Mouse (Mus musculus) cerebellum, adult 18-20 months (tissue): ENCODE data around the gene Pnpla1.

Experiments
- DNase-seq, 2 experiments: peaks; one replicate each; pipeline ENCODE4 v3.0.0; 2021

Pnpla1 gene

DNA sequence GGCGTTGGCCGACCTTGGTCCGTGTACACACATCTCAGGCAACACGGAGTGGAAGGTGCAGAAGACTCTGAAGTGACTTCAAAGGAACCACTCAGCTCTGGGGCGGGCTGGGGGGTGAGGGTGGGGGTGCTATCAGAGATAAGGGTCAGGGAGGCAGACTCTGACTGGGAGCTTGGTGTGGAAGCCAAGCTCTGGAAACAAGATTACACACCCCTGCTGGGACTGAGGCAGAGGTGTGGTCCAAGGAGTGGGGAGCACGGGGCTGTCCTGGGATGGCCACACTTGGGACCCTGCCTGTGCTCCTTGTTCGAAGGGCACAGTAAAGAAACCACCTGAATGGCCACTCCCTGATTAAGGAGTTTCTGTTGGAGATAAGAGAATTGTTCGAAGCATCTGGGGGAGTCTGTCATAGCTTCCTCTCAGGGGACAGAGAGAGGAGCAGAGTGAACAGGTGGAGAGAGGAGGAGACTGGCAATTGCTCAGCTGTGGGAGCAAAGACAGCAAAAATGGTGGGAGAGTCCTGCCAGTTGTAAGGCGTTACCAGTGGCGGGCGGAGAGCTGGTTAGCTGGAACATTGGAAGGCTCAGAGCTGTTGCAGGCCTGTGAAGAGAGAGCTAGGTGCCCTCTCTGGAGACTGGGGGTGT is 11.1 kb upstream of the Pnpla1 start:
- no peak for DNase-seq

DNA sequence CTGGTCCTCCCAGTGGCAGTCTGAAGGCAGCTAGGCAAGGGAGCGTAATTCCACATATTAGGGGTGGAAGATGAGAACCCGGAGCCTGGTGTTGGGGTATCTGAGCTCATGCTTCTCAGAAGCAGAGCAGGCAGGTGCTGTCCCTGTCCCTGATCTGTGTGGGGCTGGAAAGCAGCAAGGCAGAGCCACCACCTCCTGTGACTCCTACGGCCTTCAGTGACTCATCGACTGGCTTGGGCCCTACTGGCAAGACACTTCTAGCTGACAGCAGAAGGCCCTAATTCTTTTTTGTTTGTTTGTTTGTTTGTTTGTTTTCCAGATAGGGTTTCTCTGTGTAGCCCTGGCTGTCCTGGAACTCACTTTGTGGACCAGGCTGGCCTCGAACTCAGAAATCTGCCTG is 7.7 kb upstream of the Pnpla1 start:
- DNase-seq: no peak

DNA sequence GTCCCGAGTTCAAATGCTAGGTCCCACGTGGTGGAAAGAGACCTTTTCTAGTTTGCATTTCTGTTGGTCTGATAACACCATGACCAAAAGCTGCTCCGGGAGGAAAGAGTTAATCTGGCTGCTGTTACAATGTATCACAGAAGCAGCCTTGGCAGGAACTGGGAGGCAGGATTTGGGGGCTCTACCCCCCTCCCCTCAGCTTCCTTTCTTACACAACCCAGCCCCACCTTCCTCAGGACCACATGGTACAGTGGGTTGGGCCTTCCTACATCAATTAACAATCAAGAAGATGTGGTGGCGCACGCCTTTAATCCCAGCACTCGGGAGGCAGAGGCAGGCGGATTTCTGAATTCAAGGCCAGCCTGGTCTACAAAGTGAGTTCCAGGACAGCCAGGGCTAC is 3.8 kb upstream of the Pnpla1 start:
- no peak for DNase-seq

DNA sequence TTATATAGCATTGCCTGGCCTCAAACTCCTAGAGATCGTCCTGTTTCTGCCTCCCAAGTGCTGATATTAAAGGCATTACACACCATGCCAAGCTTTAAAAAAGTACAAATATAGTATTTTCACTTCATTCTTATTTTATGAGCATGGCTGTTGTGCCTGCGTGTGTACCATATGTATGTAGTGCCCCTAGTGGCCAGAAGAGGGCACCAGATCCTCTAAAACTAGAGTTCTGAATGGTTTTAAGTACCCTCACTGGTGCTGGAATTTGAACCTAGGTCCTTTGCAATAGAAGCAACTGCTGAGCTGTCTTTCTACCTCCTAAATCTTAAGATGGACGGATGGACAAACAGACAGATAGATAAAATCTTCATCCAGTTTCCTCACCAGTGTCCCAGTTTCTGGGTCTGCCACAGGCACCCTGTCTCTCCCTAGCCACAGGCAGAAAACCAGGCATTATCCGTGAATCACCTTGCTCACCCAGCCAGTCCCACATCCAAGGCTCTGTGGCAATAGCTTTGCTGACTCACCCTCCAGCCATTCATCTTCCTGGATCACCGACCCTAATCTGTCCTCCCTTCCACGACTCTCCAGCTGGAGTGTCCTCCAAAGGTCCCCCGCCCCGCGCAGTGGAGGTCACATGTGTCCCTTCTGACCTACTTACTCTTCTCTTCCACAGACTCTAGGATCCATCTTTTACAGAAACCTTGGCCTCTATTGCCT is 2.9 kb upstream of the Pnpla1 start:
- DNase-seq: no peak

DNA sequence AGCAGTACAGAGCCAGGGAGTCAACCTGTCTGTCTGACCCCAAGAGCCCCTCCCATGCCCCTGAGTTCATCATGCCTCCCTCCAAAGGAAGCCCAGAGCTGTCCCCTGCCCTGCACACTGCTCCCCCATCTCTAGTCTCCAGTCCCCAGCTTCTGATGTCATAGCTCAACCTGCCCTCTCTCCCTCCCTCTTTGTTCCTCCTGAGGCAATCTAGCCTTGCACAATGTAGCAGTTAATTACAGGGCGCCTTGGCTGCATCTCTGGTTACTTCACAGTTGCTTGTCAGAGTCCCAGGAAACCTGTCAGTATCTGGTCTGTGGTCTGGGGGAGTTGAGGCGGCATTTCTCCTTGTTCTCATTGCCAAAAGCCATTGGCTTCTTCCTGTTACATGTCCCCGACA is 2.2 kb upstream of the Pnpla1 start:
- DNase-seq: no peak

DNA sequence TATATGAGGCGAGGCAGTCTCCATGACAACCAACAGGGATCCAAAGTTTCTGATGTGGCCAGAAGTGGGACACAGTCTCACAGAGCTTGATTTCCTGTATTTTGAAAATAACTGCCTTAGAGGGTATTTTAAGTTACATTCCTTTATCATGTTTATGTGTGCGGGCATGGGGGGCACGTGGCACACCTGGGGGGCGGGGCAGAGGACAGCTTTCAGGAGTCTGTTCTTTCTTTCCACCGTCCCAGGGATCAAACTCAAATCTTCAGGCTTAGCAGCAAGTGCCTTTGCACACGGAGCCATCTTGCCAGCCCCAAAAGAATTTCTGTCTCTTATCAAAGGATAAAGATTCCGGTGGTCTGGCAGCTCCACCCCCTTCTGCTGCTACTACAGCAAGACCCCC is 5.7 kb downstream of the Pnpla1 start:
- DNase-seq: no peak

DNA sequence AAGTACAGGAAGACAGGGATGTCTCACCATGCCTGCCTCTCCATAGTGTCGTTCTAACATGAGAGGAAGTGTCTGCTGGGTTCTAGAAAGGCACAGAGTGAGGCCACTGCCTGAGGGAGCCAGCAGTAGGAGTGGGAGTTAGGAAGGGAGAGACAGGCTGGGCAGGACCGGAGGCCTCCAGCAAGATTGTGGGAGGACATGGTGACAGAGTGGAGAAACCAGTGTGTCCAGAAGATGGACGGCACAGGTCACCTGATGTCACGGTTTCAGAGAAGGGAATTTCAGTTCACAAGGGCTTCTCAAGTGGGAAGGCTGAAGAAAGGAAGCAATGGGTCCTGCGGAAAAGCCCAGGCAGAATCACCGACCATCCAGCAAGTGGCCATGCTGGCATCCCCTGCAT is 6.3 kb downstream of the Pnpla1 start:
- DNase-seq: no peak

DNA sequence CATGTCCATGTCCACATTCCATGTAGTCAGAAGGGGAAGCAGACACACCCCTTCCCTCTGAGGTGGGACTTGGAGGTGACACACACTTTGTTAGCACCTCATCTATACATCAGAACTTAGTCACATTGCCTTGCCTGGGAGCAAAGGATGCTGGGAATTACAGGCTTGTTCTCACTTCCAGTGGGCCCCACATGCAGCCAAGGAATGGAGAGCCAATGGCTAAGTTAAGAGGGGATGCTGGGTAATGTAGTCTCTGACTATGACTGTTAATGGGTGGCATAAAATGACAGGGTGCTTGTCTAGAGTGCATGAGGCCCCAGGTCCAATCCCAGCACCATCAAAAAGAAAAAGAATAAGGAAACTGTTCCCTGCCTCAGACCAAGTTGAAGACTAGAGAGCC is 8.7 kb downstream of the Pnpla1 start:
- no peak for DNase-seq

DNA sequence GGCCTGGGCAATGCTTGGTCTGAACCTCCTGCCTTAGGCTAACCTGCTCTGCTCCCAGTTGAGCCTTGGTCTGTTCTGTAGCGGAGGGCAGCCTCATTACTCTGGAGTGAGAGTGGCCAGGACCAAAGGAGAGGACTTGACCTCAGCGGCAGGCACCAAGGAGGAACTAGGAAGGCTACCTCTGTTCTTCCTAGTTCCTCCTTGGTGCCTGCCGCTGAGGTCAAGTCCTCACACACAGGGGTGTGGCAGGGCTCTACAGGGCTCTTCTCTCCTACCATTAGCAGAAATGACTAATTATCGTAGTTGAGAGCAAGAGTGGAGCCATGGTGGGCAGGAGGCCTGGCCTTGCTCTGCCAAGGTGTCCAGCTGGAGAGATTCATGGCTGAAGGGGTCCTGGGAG is 9.2 kb downstream of the Pnpla1 start:
- DNase-seq: no peak

DNA sequence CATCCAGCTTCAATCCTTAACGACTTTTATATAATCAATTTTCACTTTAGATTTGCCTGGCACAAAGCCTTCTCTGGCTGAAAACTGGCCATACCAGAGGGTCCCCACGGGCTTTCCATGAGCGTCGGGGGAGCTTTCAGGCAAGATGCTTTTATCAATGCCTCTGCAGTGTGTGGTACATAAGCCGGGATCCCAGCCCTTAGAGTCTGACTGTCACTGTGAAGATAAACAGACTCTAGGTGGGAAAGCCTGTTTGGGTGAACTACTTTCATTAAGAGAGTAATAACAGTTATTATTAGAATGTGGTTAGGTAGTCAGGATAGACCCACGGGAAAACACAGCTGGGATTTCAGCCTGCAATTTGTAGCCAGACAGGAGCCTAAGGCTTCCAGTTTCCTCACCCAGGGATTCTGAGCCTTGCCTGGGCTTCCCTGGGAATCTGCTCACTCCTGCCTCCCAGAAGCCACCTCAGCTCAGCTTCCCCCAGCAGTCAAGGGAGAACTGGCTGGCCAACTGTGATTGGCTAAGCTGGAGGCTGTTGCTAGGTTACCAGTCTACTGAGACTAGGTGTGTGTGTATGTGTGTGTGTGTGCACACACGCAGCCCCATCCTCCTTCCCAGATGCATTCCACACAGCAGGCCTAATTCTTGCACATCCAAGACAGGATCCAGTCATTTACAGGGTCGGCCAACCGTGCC is 11.3 kb downstream of the Pnpla1 start:
- DNase-seq: no peak

DNA sequence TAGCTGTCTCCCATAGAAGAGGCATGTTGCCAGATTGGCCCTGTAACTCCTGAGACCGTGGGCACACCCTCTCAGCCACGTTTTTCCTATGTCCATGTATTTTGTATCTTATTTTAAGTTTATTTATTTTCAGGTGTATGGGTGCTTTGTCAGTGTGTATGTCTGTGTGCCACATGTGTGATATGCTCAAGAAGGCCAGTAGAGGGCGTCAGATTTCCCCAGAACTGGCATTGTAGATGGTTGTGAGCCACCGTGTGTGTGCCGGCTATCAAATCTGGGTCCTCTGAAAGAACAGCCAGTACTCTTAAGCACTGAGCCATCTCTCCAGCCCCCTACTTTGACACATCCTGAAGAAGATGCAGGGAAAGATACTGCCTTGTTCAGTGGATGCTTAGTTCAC is 12.2 kb downstream of the Pnpla1 start:
- no peak for DNase-seq

DNA sequence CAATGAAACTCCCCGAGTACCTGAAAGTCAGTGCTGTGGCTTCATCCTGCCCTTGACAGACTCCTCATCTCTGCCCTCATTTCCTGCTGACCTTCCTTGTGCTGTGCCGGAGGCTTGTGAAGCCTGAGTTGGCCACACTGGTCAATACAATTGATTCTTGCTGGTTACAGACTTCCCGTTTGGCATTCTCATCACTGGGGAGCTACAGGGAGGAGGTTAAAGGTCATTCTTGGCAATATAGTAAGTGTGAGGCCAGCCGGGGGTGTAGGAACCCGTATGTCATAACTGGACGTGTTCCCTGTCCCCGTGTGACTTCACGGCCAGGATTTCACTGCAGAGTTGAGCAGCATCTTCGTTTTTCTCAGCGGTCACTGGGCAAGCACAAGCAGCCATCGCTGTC is 13.6 kb downstream of the Pnpla1 start:
- DNase-seq: no peak

DNA sequence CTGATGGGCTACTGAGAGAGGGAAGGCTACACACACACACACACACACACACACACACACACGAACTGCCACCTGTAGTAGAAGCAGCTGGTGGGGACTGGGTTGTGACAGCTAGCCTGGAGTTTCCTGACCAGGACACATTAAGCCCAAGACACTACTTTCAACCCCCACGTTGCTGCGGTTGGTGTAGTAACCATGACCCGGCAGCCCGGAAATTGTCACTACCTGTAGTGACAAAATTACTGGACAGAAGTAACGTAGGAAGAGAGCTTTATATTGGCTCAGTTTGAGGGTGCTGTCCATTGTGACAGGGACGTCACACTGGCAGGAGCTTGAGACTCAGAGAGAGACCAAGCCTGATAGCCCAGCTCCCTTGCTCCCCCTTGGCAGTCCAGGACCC is 14.1 kb downstream of the Pnpla1 start:
- no peak for DNase-seq

DNA sequence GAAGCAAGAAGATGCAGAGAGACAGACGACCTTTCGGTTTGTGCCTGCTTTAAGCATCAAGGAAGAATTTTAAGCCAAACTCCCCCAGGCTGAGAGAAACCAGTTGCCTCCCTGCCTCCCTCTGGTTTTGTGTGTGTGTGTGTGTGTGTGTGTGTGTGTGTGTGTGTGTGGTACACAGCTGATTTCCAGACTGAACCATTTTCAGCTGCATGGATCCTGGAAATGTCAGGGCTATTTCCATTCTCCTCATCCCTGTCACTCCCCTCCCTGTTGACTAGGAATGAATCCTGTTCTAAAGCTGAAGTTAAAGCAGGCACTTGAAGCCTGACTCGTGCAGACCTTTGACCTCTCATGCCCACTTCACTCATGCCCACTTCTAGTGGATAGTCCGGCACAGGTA is 16.0 kb downstream of the Pnpla1 start:
- no peak for DNase-seq

DNA sequence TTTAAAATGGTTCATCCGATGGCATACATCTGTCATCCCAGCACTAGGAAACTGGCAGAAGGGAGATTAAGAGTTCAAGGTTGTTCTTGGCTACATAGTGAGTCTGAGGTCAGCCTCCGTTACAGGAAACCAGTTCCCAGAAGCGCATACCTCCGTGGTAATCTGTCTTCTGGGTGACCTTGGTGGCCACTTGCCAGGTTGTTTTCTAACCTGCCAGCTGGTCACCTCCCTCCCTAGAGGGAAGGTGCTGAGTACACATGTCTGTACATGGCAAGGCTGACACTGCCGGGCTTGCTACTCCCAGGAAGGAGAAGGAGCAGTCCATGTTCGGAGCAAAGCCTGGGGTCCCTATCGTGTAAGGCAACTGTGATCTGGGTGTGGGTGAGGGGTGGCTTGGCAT is 16.6 kb downstream of the Pnpla1 start:
- peak; percentile 25 to 26 for DNase-seq

DNA sequence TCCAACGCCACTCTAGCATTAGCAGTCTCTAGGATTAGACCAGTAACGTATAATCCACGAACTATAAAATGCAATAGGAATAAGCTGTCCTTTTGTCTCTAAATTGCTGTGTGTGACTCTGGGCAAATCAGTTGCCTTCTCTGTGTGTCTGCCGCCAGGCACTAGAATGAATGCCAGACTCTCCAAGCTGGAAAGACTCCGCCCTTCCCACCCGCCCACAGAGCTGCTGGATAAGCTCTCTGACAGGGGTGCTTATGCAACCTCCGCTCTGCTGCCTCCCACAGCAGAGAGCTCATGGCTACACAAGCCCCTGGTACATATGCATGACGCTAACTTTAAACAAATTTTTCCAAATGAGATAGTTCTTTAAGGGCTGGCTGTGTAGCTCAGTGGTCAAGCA is 17.1 kb downstream of the Pnpla1 start:
- peak in 1 of 2 experiments; percentile 18 for DNase-seq

DNA sequence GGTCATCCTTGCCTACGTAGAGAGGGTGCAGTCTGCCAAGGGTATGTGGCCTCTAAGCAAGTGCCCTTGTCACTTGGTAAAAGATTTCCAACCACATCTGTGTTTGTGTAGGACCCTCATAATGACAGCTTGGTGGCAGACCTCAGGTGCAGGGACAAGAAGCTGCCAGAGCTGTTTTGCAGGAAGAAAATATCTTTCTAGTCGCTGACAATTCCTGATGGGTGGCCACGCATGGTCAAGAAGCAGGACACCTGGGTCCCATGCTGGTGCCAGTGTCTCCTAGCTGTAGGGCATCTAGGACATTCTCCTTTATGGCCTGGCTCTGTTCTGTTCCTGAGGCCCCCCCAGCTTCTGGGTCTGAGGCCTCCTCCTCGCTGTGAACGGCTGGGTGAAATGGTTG is 18.1 kb downstream of the Pnpla1 start:
- no peak for DNase-seq

DNA sequence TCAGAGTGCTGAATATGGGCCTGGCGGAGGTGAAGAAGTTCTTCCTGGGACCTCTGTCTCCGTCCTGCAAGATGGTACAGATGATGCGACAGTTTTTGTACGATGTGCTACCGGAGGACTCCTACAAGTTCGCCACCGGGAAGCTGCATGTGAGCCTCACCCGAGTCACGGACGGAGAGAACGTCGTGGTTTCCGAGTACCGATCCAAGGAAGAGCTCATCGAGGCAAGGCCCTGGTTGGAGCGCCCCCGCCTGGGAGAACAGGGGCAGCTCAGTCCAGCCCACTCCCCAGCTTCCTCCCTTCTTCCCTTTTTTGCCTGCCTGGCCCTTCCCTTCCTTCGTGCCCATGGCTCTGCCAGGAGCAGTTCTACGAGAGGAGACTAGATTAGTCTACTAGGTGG is 18.6 kb downstream of the Pnpla1 start:
- DNase-seq: no peak

DNA sequence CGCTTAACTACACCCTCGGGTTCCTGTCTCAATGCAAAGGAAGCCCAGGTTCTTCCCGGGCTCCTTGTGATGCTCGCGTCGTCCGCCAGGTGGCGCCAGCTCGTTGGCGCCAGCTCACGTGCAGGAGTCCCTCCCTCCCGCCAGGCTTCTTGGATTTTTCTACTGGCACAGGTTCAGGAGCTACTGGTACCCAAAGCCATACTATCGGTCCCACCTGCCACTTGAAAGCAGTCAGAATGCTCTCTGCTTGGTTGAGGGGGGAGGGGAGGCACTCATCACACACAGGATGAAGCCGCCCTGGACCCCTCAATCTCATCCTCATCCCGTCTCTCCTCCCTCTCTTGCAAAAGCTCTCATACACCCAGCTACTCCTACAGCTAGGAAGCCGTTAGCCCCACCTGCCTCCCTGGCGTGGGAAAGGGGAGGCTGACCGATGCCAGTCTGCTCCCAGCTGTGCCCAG is 21.8 kb downstream of the Pnpla1 start:
- DNase-seq: peak; percentile 69 to 81

DNA sequence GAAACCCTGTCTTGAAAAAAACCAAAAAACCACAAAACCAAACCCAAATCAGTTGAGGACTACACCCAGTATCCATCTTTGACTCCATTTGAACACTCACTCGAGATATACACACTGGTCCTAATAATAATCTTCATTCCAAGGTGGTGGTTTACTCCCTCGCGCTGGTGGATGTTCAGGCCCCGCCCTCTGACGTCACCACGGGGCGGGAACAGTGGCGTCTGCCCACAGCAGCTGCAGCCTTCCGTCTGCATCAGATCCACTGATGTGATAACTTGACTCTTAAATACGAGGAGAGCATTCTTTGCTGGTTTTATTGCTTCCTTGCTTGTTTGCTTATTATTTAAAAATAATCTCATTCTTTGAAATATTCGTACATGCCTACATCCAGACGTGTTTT is 24.1 kb downstream of the Pnpla1 start:
- DNase-seq: peak; percentile 25 to 33

DNA sequence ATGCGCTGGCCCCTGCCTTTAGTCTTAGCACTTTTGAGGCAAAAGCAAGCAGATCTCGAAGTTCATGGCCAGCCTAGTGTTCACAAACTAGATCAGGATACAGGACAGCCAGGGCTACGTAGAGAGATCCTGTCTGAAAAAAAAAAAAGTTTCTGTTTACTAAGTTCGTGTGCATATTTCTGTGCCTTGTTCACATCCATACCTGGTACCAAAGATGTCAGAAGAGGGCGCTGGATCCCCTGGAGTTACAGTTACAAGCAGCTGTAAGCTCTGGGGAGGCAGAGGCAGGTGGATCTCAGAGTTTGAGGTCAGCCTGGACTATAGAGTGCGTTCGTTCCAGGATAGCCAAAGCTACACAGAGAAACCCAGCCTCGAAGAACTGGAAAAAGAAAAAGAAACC is 24.6 kb downstream of the Pnpla1 start:
- DNase-seq: no peak

DNA sequence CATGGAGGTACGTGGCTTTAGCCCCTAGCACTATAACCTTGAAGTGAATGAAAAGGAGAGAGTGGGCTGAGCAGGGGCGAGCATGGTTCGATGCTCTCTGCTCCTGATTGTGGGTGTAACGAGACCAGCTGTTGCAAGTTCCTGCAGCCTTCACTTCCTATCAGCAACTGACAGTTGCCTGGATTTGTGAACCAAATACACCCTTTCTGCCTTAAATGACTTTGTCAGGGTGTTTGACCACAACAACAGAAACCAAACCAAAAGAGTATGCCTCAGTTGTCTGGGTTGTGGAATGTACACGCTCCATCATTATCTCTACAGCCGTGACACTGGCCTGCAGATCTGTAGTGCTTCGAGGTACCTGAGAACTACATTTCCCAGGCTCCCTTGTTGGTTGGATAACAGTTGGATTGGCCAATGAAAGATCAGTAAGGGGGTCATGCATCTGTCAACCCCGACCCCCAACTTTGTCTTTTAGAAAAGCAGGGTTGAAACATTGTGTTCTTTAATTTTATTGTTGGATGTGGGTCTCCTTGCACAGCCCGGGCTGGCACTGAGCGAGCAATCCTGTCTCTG is 25.8 kb downstream of the Pnpla1 start:
- no peak for DNase-seq

DNA sequence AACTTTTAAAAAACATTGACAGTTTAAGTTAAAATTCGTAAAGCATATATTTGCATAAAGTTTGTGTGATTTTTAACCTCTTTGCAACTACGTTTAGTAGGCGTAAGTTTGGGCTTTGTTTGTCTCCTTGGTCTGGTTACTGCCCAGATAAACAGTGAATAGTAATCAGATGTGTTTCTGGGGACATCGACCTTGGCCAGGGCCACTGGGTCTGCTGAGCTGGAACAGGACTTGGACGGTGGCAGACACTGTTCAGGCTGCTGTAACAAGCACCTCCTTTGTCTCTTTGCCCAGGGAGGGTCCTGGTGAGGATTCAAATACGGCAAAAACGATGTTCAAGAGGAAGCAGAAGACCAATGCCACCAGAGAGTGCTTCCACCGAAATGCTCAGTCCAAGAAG is 27.0 kb downstream of the Pnpla1 start:
- no peak for DNase-seq

DNA sequence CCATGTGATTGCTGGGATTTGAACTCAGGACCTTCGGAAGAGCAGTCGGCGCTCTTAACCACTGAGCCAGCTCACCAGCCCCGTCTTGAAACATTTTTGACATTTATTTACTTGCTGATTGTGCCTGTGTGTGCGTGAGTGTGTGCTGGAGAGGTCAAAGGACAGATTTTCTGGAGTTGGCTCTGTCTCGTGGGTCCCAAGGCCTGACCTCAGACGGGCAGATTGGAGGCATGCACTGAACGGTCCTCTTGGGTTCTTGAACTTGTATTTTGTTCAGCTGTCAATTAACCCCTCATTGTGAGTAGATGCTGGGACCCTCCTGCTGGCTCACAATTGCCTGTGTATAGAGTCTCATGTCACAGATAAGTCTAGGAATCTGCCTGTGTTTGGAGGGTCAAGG is 28.1 kb downstream of the Pnpla1 start:
- DNase-seq: no peak
